Mouse (Mus musculus) megakaryocyte, embryonic 14.5 days (primary cell): ENCODE results near the gene Mrgprh. TPM values are rescaled to one million over a fixed set of nuclear protein-coding genes. Genes with fewer than 3 reads are reported as not detected.

ENCODE experiments used
- H3K27me3 ChIP-seq: replicated peaks from 2 replicates; pipeline ENCODE3; 2012; ENCODE audit warnings: inconsistent platforms
- H3K36me3 ChIP-seq: replicated peaks from 2 replicates; pipeline ENCODE3; 2012; ENCODE audit warnings: low read length, inconsistent platforms, mixed read lengths
- H3K4me1 ChIP-seq: 2 replicates; pipeline ENCODE4 v1.6.1; 2012; ENCODE audit warnings: inconsistent platforms
- H3K4me3 ChIP-seq: replicated peaks from 2 replicates; pipeline ENCODE3; 2012; ENCODE audit warnings: moderate library complexity, mild to moderate bottlenecking, inconsistent platforms
- H3K9me3 ChIP-seq: 2 replicates; pipeline ENCODE4 v1.6.1; 2012; ENCODE audit warnings: inconsistent platforms
- FLI1 ChIP-seq: IDR thresholded peaks from 2 replicates; pipeline ENCODE4 v1.6.1; 2012; ENCODE audit warnings: low read length, inconsistent platforms, mixed read lengths
- GATA1 ChIP-seq: IDR thresholded peaks from 3 replicates; pipeline ENCODE4 v1.6.1; 2012; ENCODE audit warnings: mixed read lengths, low read length, inconsistent platforms, borderline replicate concordance
- polyA plus RNA-seq: library from polyadenylated mRNA; stranded (reverse); fragments of >175 nt; gene quantifications from 2 replicates; pipeline ENCODE4 v1.2.3, GENCODE M21; 2012; ENCODE audit warnings: low replicate concordance; ENCODE audit not compliant: insufficient read depth

Gene Mrgprh
- polyA plus RNA-seq, 1 experiment, result not detected

- Histone ChIP-seq H3K4me3 (no peak overlapping the region), H3K36me3 (no peaks in the 10 kb centered on the region), H3K9me3 (peaks cover 8% of the 10 kb centered on the region; the same call in 1 of the 2 replicates), H3K4me1 (peaks cover 20% of the 10 kb centered on the region), H3K27me3 (peaks cover 36% of the 10 kb centered on the region)
- TF ChIP-seq FLI1, result no peak
- no peak for TF ChIP-seq GATA1
These were observed 29.4 kb upstream of the Mrgprh start for GRCm38 (mm10) chr17:12846474-12846873.

GRCm38 (mm10) chr17:12847736-12848135, 28.1 kb upstream of the Mrgprh start:
- H3K9me3 ChIP-seq, result no peaks in the 10 kb centered on the region
- no peak overlapping the region for H3K4me3 ChIP-seq
- TF ChIP-seq GATA1 (no peak), FLI1 (no peak)
- no peaks in the 10 kb centered on the region for H3K36me3 ChIP-seq
- peaks cover 37% of the 10 kb centered on the region for H3K27me3 ChIP-seq
- H3K4me1 ChIP-seq, result peaks cover 20% of the 10 kb centered on the region

- peaks cover 46% of the 10 kb centered on the region for H3K27me3 ChIP-seq
These were observed 26.0 kb upstream of the Mrgprh start for GRCm38 (mm10) chr17:12849778-12850382.

GRCm38 (mm10) chr17:12851689-12852088, 24.1 kb upstream of the Mrgprh start:
- H3K36me3 ChIP-seq, result no peaks in the 10 kb centered on the region
- H3K4me3 ChIP-seq, result no peak overlapping the region
- peaks cover 5% of the 10 kb centered on the region; the same call in 1 of the 2 replicates for H3K9me3 ChIP-seq
- TF ChIP-seq FLI1, result no peak
- no peak for TF ChIP-seq GATA1
- H3K27me3 ChIP-seq, result peaks cover 34% of the 10 kb centered on the region
- peaks cover 17% of the 10 kb centered on the region for H3K4me1 ChIP-seq

More at GRCm38 (mm10) chr17:12849778-12850382, 26.0 kb upstream of the Mrgprh start:
- H3K4me1 ChIP-seq, result peaks cover 20% of the 10 kb centered on the region
- H3K9me3 ChIP-seq, result peaks cover 5% of the 10 kb centered on the region; the same call in 1 of the 2 replicates
- H3K36me3 ChIP-seq, result no peaks in the 10 kb centered on the region
- H3K4me3 ChIP-seq, result no peak overlapping the region
- TF ChIP-seq FLI1 (no peak), GATA1 (no peak)

- peaks cover 5% of the 10 kb centered on the region; the same call in 1 of the 2 replicates for H3K9me3 ChIP-seq
- H3K36me3 ChIP-seq, result no peaks in the 10 kb centered on the region
- TF ChIP-seq GATA1 (no peak), FLI1 (no peak)
- no peak overlapping the region for H3K4me3 ChIP-seq
- peaks cover 29% of the 10 kb centered on the region for H3K27me3 ChIP-seq
- H3K4me1 ChIP-seq, result peaks cover 33% of the 10 kb centered on the region
These were observed 22.0 kb upstream of the Mrgprh start for GRCm38 (mm10) chr17:12853821-12854220.

GRCm38 (mm10) chr17:12854386-12854785, 21.4 kb upstream of the Mrgprh start:
- no peaks in the 10 kb centered on the region for H3K36me3 ChIP-seq
- TF ChIP-seq GATA1, result no peak
- no peak for TF ChIP-seq FLI1

GRCm38 (mm10) chr17:12857395-12857794, 18.4 kb upstream of the Mrgprh start:
- TF ChIP-seq FLI1, result no peak
- no peak for TF ChIP-seq GATA1
- Histone ChIP-seq H3K9me3 (peaks cover 5% of the 10 kb centered on the region; the same call in 1 of the 2 replicates), H3K4me3 (no peak overlapping the region), H3K27me3 (peaks cover 11% of the 10 kb centered on the region), H3K36me3 (no peaks in the 10 kb centered on the region), H3K4me1 (peaks cover 44% of the 10 kb centered on the region)

More at GRCm38 (mm10) chr17:12854386-12854785, 21.4 kb upstream of the Mrgprh start:
- Histone ChIP-seq H3K4me3 (no peak overlapping the region), H3K9me3 (peaks cover 5% of the 10 kb centered on the region; the same call in 1 of the 2 replicates), H3K4me1 (peaks cover 36% of the 10 kb centered on the region), H3K27me3 (peaks cover 27% of the 10 kb centered on the region)

GRCm38 (mm10) chr17:12858072-12858471, 17.8 kb upstream of the Mrgprh start:
- peaks cover 8% of the 10 kb centered on the region for H3K27me3 ChIP-seq
- H3K9me3 ChIP-seq, result peaks cover 4% of the 10 kb centered on the region; the same call in 1 of the 2 replicates
- H3K4me3 ChIP-seq, result peak overlapping the region; percentile 1
- TF ChIP-seq GATA1, result no peak
- TF ChIP-seq FLI1, result no peak
- H3K36me3 ChIP-seq, result no peaks in the 10 kb centered on the region
- H3K4me1 ChIP-seq, result peaks cover 47% of the 10 kb centered on the region

- TF ChIP-seq FLI1 (no peak), GATA1 (no peak)
- peaks cover 41% of the 10 kb centered on the region for H3K4me1 ChIP-seq
- no peaks in the 10 kb centered on the region for H3K36me3 ChIP-seq
- no peaks in the 10 kb centered on the region for H3K9me3 ChIP-seq
- H3K4me3 ChIP-seq, result no peak overlapping the region
- H3K27me3 ChIP-seq, result peaks cover 2% of the 10 kb centered on the region
These were observed 16.8 kb upstream of the Mrgprh start for GRCm38 (mm10) chr17:12859006-12859520.

- H3K27me3 ChIP-seq, result peaks cover 2% of the 10 kb centered on the region
- H3K36me3 ChIP-seq, result no peaks in the 10 kb centered on the region
- TF ChIP-seq FLI1, result no peak
- TF ChIP-seq GATA1, result no peak
- H3K4me3 ChIP-seq, result no peak overlapping the region
- H3K4me1 ChIP-seq, result peaks cover 52% of the 10 kb centered on the region
- H3K9me3 ChIP-seq, result no peaks in the 10 kb centered on the region
These were observed 11.7 kb upstream of the Mrgprh start for GRCm38 (mm10) chr17:12864111-12864510.
